ENCODE assay signal across 8 mouse cellular contexts in genomic region chr17:33920282-33921097, GRCm38 (mm10). TPM values are rescaled to one million over a fixed set of nuclear protein-coding genes. Genes with fewer than 3 reads are reported as not detected.
DNase-seq lines count a peak whose midpoint lies in the region; ATAC-seq and TF ChIP-seq lines count a peak whose summit lies in the region.

No protein-coding gene starts in this region.

- ATAC-seq in intestine, embryonic 15.5 days, result peak; percentile 20; the same call in 1 of the 2 replicates
- peak; percentile 30 for ATAC-seq in limb, embryonic 14.5 days (ENCODE audit: low FRiP score, low read depth)
- ATAC-seq in midbrain, embryonic 15.5 days (replicated peaks), result no peak

- WGBS in intestine, embryonic 15.5 days, result under 1% methylated on average over 36 of the region's 36 CpGs
- under 1% methylated on average over 36 of the region's 36 CpGs for WGBS in limb, embryonic 14.5 days
- 1% methylated on average over 36 of the region's 36 CpGs for WGBS in midbrain, embryonic 15.5 days

- H3K4me3 ChIP-seq in layer of hippocampus, adult 2 months, result peak overlapping the region; percentile 78
- H3K4me3 ChIP-seq in intestine, embryonic 15.5 days (replicated peaks), result peak overlapping the region; percentile 65
- H3K4me3 ChIP-seq in limb, embryonic 14.5 days (replicated peaks; ENCODE audit: low read length), result peak overlapping the region; percentile 67
- peak overlapping the region; percentile 32 for H3K4me3 ChIP-seq in midbrain, embryonic 15.5 days

- TF ChIP-seq CTCF in layer of hippocampus, adult 2 months (conservative IDR thresholded peaks at IDR 0.05), result peak; percentile 89

- DNase-seq in layer of hippocampus, adult 2 months (ENCODE audit: low spot score in 2 of 2), result peak; percentile 75
- DNase-seq in layer of hippocampus, adult 9-10 months (ENCODE audit: low spot score), result no peak
- DNase-seq in embryo, embryonic 11 days, result peak; percentile 90
- peak; percentile 67 for DNase-seq in gastrocnemius, postnatal 25 days
- DNase-seq in limb, embryonic 14.5 days (ENCODE audit: low spot score), result peak; percentile 77
- DNase-seq in spleen, postnatal 14 days (ENCODE audit: low spot score in 2 of 2), result peak; percentile 81 to 90

- no peak for TF ChIP-seq POLR2A in limb, embryonic 14.5 days (IDR thresholded peaks at IDR 0.05; ENCODE audit: borderline replicate concordance, extremely low read depth, insufficient read depth, insufficient read length)

- H3K27me3 ChIP-seq in intestine, embryonic 15.5 days (replicated peaks), result no peaks in the 10 kb centered on the region
- H3K27me3 ChIP-seq in limb, embryonic 14.5 days (ENCODE audit: control insufficient read depth, insufficient read depth, low read length), result no peaks in the 10 kb centered on the region
- no peaks in the 10 kb centered on the region for H3K27me3 ChIP-seq in midbrain, embryonic 15.5 days (replicated peaks)

- H3K9ac ChIP-seq in intestine, embryonic 15.5 days, result peak overlapping the region; percentile 61
- peak overlapping the region; percentile 66 for H3K9ac ChIP-seq in limb, embryonic 14.5 days (ENCODE audit: low read depth, low read length, severe bottlenecking)
- peak overlapping the region; percentile 37 for H3K9ac ChIP-seq in midbrain, embryonic 15.5 days

- peak overlapping the region; percentile 98 for H3K4me2 ChIP-seq in intestine, embryonic 15.5 days (replicated peaks)
- H3K4me2 ChIP-seq in limb, embryonic 14.5 days (replicated peaks; ENCODE audit: low read depth, low read length, severe bottlenecking), result peak overlapping the region; percentile 99
- peak overlapping the region; percentile 56 for H3K4me2 ChIP-seq in midbrain, embryonic 15.5 days

- H3K36me3 ChIP-seq in intestine, embryonic 15.5 days, result peaks cover 13% of the 10 kb centered on the region
- peaks cover 8% of the 10 kb centered on the region; the same call in 1 of the 2 replicates for H3K36me3 ChIP-seq in limb, embryonic 14.5 days (ENCODE audit: control insufficient read depth, insufficient read depth, low read length)
- no peaks in the 10 kb centered on the region for H3K36me3 ChIP-seq in midbrain, embryonic 15.5 days (replicated peaks)

- peak overlapping the region; percentile 83 for H3K27ac ChIP-seq in layer of hippocampus, adult 2 months
- H3K27ac ChIP-seq in intestine, embryonic 15.5 days, result peak overlapping the region; percentile 77
- peak overlapping the region; percentile 33; the same call in 1 of the 2 replicates for H3K27ac ChIP-seq in limb, embryonic 14.5 days (replicated peaks; ENCODE audit: low read depth, low read length)
- H3K27ac ChIP-seq in midbrain, embryonic 15.5 days, result peak overlapping the region; percentile 49; the same call in 1 of the 2 replicates

- no peaks in the 10 kb centered on the region for H3K9me3 ChIP-seq in intestine, embryonic 15.5 days
- H3K9me3 ChIP-seq in limb, embryonic 14.5 days (ENCODE audit: control insufficient read depth, low read length), result no peaks in the 10 kb centered on the region
- H3K9me3 ChIP-seq in midbrain, embryonic 15.5 days, result no peaks in the 10 kb centered on the region

- peaks cover 26% of the 10 kb centered on the region for H3K4me1 ChIP-seq in intestine, embryonic 15.5 days (replicated peaks)
- peaks cover 10% of the 10 kb centered on the region for H3K4me1 ChIP-seq in limb, embryonic 14.5 days (ENCODE audit: control insufficient read depth, insufficient read depth, low read length)
- H3K4me1 ChIP-seq in midbrain, embryonic 15.5 days, result peaks cover 35% of the 10 kb centered on the region

RNA-seq across cellular contexts. Expression of gene Zbtb22, which starts 4.8 kb away (rescaled TPM):
- total RNA-seq in layer of hippocampus, adult 2 months (2021), result 10 to 100 TPM; 31.4 to 31.8 TPM
- 10 to 100 TPM; 11.1 to 11.3 TPM for total RNA-seq in gastrocnemius, postnatal 25 days (2021)
- polyA plus RNA-seq in intestine, embryonic 15.5 days (2015; fragmentation: Nextera tagmentation; extraction: Ambion mirVana), result 14.4 and 16.2 TPM in 2 replicates
- polyA plus RNA-seq in limb, embryonic 14.5 days (2012; rRNA removed), result 27.9 and 34.0 TPM in 2 replicates
- 10.1 and 10.8 TPM in 2 replicates for polyA plus RNA-seq in limb, embryonic 14.5 days (2014; fragmentation: Nextera tagmentation; extraction: Ambion mirVana)
- polyA plus RNA-seq in midbrain, embryonic 15.5 days (2015; fragmentation: Nextera tagmentation; extraction: Ambion mirVana), result 18.1 and 18.3 TPM in 2 replicates

RNA-seq across cellular contexts. Expression of gene Tapbp, which starts 4.8 kb away (rescaled TPM):
- 10 to 100 TPM; 30.2 to 40.1 TPM for total RNA-seq in layer of hippocampus, adult 2 months (2021)
- 10 to 100 TPM; 31.2 to 41.2 TPM for total RNA-seq in gastrocnemius, postnatal 25 days (2021)
- 35.6 and 39.3 TPM in 2 replicates for polyA plus RNA-seq in intestine, embryonic 15.5 days (2015; fragmentation: Nextera tagmentation; extraction: Ambion mirVana)
- 18.7 and 23.8 TPM in 2 replicates for polyA plus RNA-seq in limb, embryonic 14.5 days (2012; rRNA removed)
- 28.9 and 30.5 TPM in 2 replicates for polyA plus RNA-seq in limb, embryonic 14.5 days (2014; fragmentation: Nextera tagmentation; extraction: Ambion mirVana)
- polyA plus RNA-seq in midbrain, embryonic 15.5 days (2015; fragmentation: Nextera tagmentation; extraction: Ambion mirVana), result 23.6 and 28.6 TPM in 2 replicates

RNA-seq across cellular contexts. Expression of gene Rgl2, which starts 8.9 kb away (rescaled TPM):
- total RNA-seq in layer of hippocampus, adult 2 months (2021), result 10 to 100 TPM; 68.9 to 76.4 TPM
- total RNA-seq in gastrocnemius, postnatal 25 days (2021), result 10 to 100 TPM; 27.3 to 28.5 TPM
- polyA plus RNA-seq in intestine, embryonic 15.5 days (2015; fragmentation: Nextera tagmentation; extraction: Ambion mirVana), result 29.2 and 32.9 TPM in 2 replicates
- 193 and 265 TPM in 2 replicates for polyA plus RNA-seq in limb, embryonic 14.5 days (2012; rRNA removed)
- polyA plus RNA-seq in limb, embryonic 14.5 days (2014; fragmentation: Nextera tagmentation; extraction: Ambion mirVana), result 48.7 and 51.8 TPM in 2 replicates
- polyA plus RNA-seq in midbrain, embryonic 15.5 days (2015; fragmentation: Nextera tagmentation; extraction: Ambion mirVana), result 60.9 and 61.1 TPM in 2 replicates

RNA-seq across cellular contexts. Expression of gene Daxx, which starts 11.3 kb away (rescaled TPM):
- total RNA-seq in layer of hippocampus, adult 2 months (2021), result 10 to 100 TPM; 26.1 to 32.9 TPM
- 10 to 100 TPM; 10.2 to 11.7 TPM for total RNA-seq in gastrocnemius, postnatal 25 days (2021)
- polyA plus RNA-seq in intestine, embryonic 15.5 days (2015; fragmentation: Nextera tagmentation; extraction: Ambion mirVana), result 37.5 and 39.1 TPM in 2 replicates
- 46.1 and 53.6 TPM in 2 replicates for polyA plus RNA-seq in limb, embryonic 14.5 days (2012; rRNA removed)
- polyA plus RNA-seq in limb, embryonic 14.5 days (2014; fragmentation: Nextera tagmentation; extraction: Ambion mirVana), result 40.5 and 44.1 TPM in 2 replicates
- polyA plus RNA-seq in midbrain, embryonic 15.5 days (2015; fragmentation: Nextera tagmentation; extraction: Ambion mirVana), result 59.4 and 61.1 TPM in 2 replicates

RNA-seq across cellular contexts. Expression of gene Platr17, which starts 15.6 kb away (rescaled TPM):
- under 1 TPM; 0.61 to 0.64 TPM for total RNA-seq in layer of hippocampus, adult 2 months (2021)
- total RNA-seq in gastrocnemius, postnatal 25 days (2021), result not detected
- 0.18 and 0.21 TPM in 2 replicates for polyA plus RNA-seq in intestine, embryonic 15.5 days (2015; fragmentation: Nextera tagmentation; extraction: Ambion mirVana)
- 0.34 and 0.49 TPM in 2 replicates for polyA plus RNA-seq in limb, embryonic 14.5 days (2012; rRNA removed)
- 0.32 and 0.40 TPM in 2 replicates for polyA plus RNA-seq in limb, embryonic 14.5 days (2014; fragmentation: Nextera tagmentation; extraction: Ambion mirVana)
- 0.50 and 0.51 TPM in 2 replicates for polyA plus RNA-seq in midbrain, embryonic 15.5 days (2015; fragmentation: Nextera tagmentation; extraction: Ambion mirVana)

Comparison
In these comparisons a context has a peak if more than half of its experiments do, and no peak if none do; other contexts are left out.
1. H3K27ac ChIP-seq: peak in every context shown above with its lines; median percentile 83 in layer of hippocampus, adult 2 months; 77 in intestine, embryonic 15.5 days; 49 in midbrain, embryonic 15.5 days; 33 in limb, embryonic 14.5 days.